Mouse (Mus musculus): ENCODE data around the gene Vmn2r36. TPM values are rescaled to one million over a fixed set of nuclear protein-coding genes. Genes with fewer than 3 reads are reported as not detected.
"Not testable (repeated sequence)": the region's sequence is repeated elsewhere in the genome, so short reads cannot be mapped to it uniquely, and the experiment has no call there.

Vmn2r36 gene
- not detected for total RNA-seq (2021)
- long read RNA-seq, experiment 1, result 0 reads
- long read RNA-seq, experiment 2, result 0 reads

DNA sequence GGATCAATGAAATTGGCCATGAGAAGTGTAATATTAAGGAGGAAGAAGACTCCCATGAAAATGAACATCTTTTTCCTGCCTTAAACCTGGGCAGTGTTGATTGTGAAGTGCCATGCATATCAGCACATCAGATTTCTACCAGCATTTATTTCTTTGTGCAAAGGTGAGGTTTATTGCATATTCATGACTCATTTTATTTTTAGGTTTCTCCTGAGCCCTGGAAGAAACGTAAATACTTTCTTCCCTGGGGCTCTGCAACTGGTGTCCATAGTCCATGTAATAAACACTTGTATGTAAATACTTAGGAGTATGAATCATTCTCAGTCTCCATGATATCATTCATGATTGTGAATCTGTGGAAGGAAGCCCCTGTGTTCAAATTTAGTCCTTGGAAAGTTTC, at the start of gene Vmn2r36:
Vmn2r36 (minus strand) TSS at position 101 of the 400 bp plus-strand sequence.
- DNase-seq, result not testable (repeated sequence)

Other genes with a start within 250 kb of the Vmn2r36 start
- not detected for gene Vmn2r34, start 213.0 kb downstream of the Vmn2r36 start, total RNA-seq (2021)
- not detected for gene Vmn2r35, start 82.6 kb downstream of the Vmn2r36 start, total RNA-seq (2021)

Measured in heart, adult 18-20 months (tissue).